Mouse (Mus musculus) mature B cell (primary cell): ENCODE results near the gene Usp3.

ENCODE experiments used
- in situ Hi-C: fragments of 300-500 bp; cut with MboI; formaldehyde crosslinking; loops from 2 replicates; pipeline ENCODE4 v1.14.3; 2019

Gene Usp3

GRCm38 (mm10) chr9:66592708-66593612 lies at the start of gene Usp3:
Gene Usp3, minus strand, starts transcription at chr9:66593142.
- in situ Hi-C loops, result no loop called here

DNA sequence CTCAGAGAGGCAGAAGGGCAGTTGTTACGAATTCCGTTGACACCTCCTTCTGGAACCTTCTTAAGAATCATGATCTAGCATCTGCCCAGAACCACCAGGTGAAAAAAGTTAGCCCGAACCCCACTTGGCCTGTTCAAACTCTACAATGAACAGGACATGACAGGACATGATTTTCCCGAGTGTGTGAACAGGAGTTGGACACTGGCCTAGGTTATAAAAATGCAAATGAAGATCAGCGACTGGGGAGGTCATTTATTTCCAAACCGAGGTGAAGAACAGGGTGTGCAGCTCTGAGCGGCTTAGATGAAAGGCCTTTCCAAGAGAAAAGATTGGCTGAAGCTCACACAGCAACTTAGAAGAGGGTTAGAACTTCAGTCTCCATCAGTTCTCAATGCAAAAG lies 47.5 kb upstream of the Usp3 start:
- in situ Hi-C loops, result loop anchor here (5.0 kb wide), 1 partner anchor 67 kb away; no protein-coding TSS in a partner anchor

GRCm38 (mm10) chr9:66639626-66640025 lies 46.7 kb upstream of the Usp3 start:
- in situ Hi-C loops, result loop anchor here (5.0 kb wide), 1 partner anchor 68 kb away; no protein-coding TSS in a partner anchor

GRCm38 (mm10) chr9:66632441-66632840 lies 39.5 kb upstream of the Usp3 start:
- in situ Hi-C loops, result no loop called here

DNA sequence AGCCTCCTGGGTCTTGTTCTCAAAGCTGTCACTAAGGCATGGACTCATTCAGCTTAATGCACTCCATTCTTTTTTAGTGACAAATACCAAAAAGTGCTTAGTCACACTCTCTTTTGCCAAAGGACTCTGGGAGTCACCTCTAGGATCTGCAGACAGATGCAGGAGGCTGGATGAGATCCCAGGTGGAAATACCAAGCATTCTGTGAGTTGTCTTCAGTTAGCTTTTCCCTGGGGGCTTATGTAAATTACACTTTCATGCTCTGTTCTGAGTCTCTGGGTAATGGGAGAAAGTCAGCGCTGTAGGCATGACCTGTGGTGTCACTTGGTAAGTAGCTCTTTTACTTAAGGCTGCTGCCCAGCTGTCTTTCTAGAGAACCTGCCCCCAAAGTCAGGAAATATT lies 38.0 kb upstream of the Usp3 start:
- in situ Hi-C loops, result no loop called here

DNA sequence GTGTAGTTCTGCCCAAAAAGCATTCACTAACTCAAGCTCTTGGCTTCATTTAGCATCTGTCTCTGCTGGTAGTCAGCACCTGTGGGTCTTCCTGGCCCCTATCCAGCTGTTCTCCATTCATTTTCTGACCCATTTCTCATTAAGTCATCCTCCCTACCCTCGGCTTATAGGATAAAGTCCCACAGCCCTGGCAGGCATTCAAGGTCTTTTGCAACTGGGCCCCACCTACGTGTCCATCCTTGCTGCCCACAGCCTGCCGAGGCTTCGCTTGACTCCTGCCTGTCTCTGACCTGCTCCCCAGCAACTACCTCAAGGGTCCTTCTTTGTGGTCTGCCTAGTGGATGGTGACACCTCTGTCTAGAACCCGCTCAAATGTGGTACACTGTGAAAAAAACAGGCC lies 33.7 kb upstream of the Usp3 start:
- in situ Hi-C loops, result no loop called here

- in situ Hi-C loops, result no loop called here
Measured at GRCm38 (mm10) chr9:66625974-66626530, 33.1 kb upstream of the Usp3 start.

DNA sequence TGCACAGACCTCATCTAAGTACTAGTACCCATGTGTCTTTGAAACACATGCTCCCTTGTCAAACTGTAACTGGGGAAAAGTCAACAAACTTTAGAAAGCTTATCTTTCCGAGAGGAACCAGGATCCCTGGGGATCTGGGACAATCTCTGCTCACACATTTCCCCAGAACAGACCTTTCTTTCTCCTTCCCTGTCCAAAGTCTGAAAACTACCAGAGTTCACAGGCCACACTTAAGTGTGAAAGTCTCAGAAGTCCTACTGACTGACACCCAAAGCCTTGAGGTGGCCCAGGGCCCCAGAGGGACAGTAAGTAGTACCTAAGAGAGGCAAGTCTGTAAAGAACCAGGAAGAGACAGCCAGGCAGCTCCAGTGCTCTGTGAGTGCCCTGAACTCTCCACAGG lies 31.9 kb upstream of the Usp3 start:
- in situ Hi-C loops, result no loop called here

DNA sequence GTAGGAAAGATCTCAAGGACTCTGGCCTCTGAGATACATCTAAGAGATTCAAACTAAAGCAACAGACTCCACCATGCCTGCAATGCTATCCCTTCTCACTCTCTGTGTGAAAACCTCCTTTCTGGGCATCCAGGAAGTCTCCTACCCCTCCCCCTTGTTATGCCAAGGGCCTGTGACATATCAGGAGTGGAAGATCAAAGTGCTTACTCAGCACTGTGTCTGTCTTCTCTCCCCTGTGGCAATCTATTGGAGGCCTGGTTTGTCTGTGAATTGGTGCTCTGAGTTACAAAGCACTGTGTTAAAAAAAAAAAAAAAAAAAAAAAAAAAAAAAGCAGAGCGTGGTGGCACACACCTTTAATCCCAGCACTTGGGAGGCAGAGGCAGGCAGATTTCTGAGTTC lies 30.7 kb upstream of the Usp3 start:
- in situ Hi-C loops, result no loop called here

- in situ Hi-C loops, result no loop called here
Measured at GRCm38 (mm10) chr9:66620581-66620981, 27.6 kb upstream of the Usp3 start.

GRCm38 (mm10) chr9:66620055-66620454 lies 27.1 kb upstream of the Usp3 start:
- in situ Hi-C loops, result no loop called here

- in situ Hi-C loops, result no loop called here
Measured at GRCm38 (mm10) chr9:66617812-66618211, 24.9 kb upstream of the Usp3 start.

GRCm38 (mm10) chr9:66616858-66617257 lies 23.9 kb upstream of the Usp3 start:
- in situ Hi-C loops, result no loop called here

- in situ Hi-C loops, result no loop called here
Measured at GRCm38 (mm10) chr9:66615141-66615540, 22.2 kb upstream of the Usp3 start.

DNA sequence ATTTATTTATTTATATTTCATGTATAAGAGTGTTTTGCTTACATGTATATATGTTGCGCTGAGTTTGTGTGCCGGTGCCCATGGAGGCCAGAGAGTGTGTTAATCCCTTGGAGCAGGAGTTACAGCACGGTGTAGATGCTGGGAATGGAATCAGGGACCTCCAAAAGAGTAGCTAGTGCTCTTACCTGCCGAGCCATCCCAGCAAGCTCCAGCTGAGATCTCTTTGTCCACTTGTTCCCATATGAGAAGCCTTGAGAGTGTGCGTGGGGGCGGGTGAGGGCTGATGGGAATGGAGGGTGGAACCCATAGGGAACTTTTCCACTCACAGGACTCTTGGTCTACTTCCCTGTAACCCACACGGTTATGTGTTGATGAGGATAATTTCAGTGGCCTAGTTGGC lies 21.6 kb upstream of the Usp3 start:
- in situ Hi-C loops, result no loop called here

DNA sequence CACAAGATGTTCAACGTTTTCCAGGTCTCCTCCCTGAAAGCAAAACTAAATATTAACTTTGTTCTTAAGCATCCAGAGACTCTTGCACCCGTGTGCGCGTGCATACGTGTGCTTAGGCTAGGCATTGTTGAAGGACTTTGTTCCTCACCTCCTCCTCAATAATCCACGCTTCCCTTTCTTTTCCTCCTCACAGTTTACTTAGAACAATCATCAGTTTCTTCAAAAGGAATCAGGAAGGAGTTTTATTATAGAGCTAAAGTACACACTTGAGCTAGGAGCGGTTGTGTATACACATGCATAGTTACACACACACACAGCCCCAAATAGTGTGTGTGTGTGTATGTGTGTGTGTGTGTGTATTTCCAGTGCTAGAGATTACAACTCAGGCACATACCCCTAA lies 20.7 kb upstream of the Usp3 start:
- in situ Hi-C loops, result no loop called here

DNA sequence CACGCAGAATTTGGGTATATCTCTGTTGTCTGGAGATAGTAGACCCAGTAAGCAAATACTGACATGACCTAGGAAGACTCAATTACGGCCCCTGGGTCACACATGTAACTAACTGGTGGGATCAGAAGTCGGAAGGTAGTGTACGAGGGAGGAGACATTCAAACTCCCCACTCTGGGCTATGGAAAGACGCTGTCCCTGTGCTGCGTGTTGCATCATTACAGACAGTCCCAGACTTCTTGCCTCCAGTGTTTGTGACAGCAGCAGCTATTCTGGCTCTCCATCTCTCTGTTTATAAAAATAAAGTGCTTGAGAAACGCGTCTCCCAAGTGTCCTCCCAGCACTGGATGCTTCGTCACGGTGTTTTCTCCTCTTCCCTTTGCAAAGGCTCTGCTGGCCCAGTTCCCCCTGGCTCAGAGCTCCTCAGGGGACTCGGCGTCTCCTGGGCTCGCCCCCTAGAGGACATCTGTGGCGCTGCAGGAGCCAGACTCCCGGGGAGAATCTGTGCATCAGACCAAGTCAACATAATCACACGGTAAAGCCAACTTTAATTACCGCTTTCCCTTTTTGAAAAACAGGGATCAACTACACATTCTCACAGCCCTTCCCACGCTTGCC lies 18.6 kb upstream of the Usp3 start:
- in situ Hi-C loops, result no loop called here

- in situ Hi-C loops, result no loop called here
Measured at GRCm38 (mm10) chr9:66608817-66609345, 15.9 kb upstream of the Usp3 start.

DNA sequence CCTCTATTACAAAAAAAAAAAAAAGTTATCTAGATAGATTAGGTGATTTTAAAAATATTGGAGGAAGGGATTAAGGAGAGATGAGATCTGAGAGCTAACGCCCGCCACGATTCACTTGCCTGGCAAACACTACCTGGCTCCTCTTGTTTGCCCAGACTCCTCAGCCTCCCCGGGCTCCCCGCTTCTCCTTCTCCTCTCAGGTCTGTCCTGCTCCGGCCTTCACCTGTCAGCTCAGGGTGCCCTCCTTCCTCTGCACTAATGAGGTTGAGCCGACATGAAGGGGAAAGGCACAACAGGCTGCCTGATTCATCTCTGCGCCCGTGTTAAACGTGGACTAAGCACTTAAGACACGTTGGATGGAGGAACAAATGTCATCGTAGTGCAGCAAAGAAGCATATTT lies 13.9 kb upstream of the Usp3 start:
- in situ Hi-C loops, result no loop called here

DNA sequence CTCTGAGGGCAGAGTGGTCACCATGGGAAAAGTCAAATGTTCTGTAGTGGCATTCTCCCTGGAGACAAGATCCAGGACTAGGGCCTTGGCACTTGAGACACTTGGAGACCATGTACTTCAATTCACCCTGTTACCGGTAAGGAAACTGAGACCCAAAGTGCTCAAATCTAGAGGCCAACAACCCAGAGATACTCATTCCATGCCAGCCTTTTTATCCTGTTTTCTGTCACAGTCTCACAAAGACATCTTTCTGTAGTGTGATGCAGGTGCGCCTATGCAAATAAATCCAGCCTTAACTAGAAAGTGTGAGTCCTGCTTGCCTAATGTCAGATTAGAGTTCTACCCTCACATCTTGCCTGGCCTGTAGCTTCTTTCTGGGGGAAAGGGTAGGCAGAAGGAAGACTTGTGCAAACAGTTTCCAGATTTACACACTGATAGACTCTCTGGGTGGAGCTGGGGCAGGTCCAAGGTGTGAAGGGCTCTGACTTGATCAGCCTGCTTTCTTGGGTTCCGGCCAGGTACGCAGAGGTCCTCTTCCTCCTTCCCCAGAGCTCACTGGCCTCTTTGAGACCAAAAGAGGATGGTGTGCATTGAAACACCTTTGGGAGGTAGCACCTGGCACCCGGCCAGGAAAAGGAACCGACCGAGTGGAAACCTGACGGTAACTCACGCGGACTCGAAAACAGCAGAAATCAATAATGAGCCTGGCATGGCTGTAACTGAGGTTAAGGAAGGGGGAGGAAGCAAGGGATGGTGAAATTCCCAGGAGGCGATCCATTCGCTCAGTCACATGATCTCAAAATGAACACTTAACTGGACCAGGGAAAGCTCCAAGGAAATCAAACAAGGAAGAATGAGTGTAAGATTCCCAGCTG lies 13.2 kb upstream of the Usp3 start:
- in situ Hi-C loops, result no loop called here

- in situ Hi-C loops, result no loop called here
Measured at GRCm38 (mm10) chr9:66604349-66605206, 11.6 kb upstream of the Usp3 start.
